11 mouse cellular contexts compared by ENCODE assay signal in the genomic region with DNA sequence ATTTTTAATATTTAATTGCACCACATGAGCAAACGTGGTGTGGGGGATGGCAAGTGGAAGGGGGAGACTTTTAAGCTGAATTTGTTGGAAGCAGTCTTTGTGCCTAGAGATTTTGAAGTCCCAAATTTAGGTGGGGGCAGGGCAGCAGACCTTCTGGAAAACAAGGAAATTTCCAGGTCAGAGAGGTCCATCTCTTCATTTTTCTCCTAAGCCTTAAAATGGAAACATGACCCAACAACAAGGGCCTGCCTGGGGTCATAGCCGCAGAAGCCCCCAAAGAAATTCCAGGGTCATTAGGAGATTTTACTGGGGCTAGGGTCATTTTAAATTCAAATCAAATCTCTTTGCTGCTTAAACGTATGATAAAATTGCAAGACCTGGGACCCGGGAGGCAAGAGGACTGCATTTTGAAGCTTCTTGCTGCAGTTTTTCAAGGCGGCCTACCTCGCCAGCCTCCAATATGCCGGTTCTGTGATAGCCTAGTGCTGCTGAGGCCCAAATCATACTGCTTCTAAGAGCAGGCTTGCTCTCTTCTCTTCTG.
DNase-seq lines count a peak whose midpoint lies in the region; ATAC-seq and TF ChIP-seq lines count a peak whose summit lies in the region.
"Had no signal": no experiment of that assay in that cellular context is flagged by ENCODE, and none has a peak within 500 bp of the region (broad histone marks: within the 10 kb centered on the region; RNA-seq: fewer than 3 reads in every experiment).

No protein-coding gene starts in this region.

- peak overlapping the region; percentile 90 for H3K4me2 ChIP-seq in forebrain, postnatal 0 days (ENCODE audit: low read depth)
- H3K4me2 ChIP-seq in midbrain, postnatal 0 days (ENCODE audit: low read depth, low read length, poor library complexity, severe bottlenecking): peak overlapping the region; percentile 95
- H3K4me2 ChIP-seq: lung, embryonic 15.5 days had no signal

- peak; percentile 47 to 82 for DNase-seq in left cerebral cortex, postnatal 25 days (ENCODE audit: low spot score in 2 of 2)
- no peak for DNase-seq in left cerebral cortex, postnatal 4 days
- peak; percentile 71 for DNase-seq in cerebellum, adult 9-11 months
- peak; percentile 68 for DNase-seq in forebrain, postnatal 0 days
- DNase-seq in midbrain, postnatal 0 days (ENCODE audit: low spot score): no peak
- DNase-seq in adrenal gland, postnatal 25 days: no peak
- no peak for DNase-seq in heart, postnatal 10 days
- no peak for DNase-seq in liver
- DNase-seq: heart, postnatal 36 days; kidney, postnatal 25 days had no signal

- peaks cover 17% of the 10 kb centered on the region for H3K36me3 ChIP-seq in forebrain, postnatal 0 days (ENCODE audit: insufficient read depth)
- peaks cover 8% of the 10 kb centered on the region; the same call in 1 of the 2 replicates for H3K36me3 ChIP-seq in midbrain, postnatal 0 days (ENCODE audit: insufficient read depth, low read length)
- H3K36me3 ChIP-seq: lung, embryonic 15.5 days had no signal

- H3K4me3 ChIP-seq in forebrain, postnatal 0 days (ENCODE audit: low read depth, low read length): peak overlapping the region; percentile 74
- peak overlapping the region; percentile 67; the same call in 1 of the 2 replicates for H3K4me3 ChIP-seq in midbrain, postnatal 0 days (ENCODE audit: low read depth, low read length)
- H3K4me3 ChIP-seq: lung, embryonic 15.5 days had no signal

- TF ChIP-seq CTCF in forebrain, postnatal 0 days (IDR thresholded peaks at IDR 0.05; ENCODE audit: low read depth): no peak
- no peak for TF ChIP-seq CTCF in midbrain, postnatal 0 days (IDR thresholded peaks at IDR 0.05)

- intact Hi-C loops in left cerebral cortex, postnatal 25 days (cut with DNase I): no loop called here
- intact Hi-C loops in left cerebral cortex, postnatal 4 days (cut with DNase I): no loop called here
- intact Hi-C loops in heart, postnatal 10 days (cut with DNase I): no loop called here

- no peaks in the 10 kb centered on the region for H3K9me3 ChIP-seq in forebrain, postnatal 0 days (ENCODE audit: low read length)
- no peaks in the 10 kb centered on the region for H3K9me3 ChIP-seq in midbrain, postnatal 0 days (ENCODE audit: low read length)
- H3K9me3 ChIP-seq: lung, embryonic 15.5 days had no signal

- peak overlapping the region; percentile 100 for H3K27ac ChIP-seq in forebrain, postnatal 0 days (ENCODE audit: low read depth, low read length)
- H3K27ac ChIP-seq in midbrain, postnatal 0 days (ENCODE audit: low read depth, low read length): peak overlapping the region; percentile 100
- H3K27ac ChIP-seq: lung, embryonic 15.5 days had no signal

- no peak for ATAC-seq in forebrain, postnatal 0 days
- ATAC-seq in midbrain, postnatal 0 days (ENCODE audit: low FRiP score): no peak

- H3K27me3 ChIP-seq in forebrain, postnatal 0 days (ENCODE audit: insufficient read depth, low read length): no peaks in the 10 kb centered on the region
- H3K27me3 ChIP-seq in midbrain, postnatal 0 days (ENCODE audit: insufficient read depth, low read length): no peaks in the 10 kb centered on the region

- 33% methylated on average over 7 of the region's 7 CpGs for WGBS in forebrain, postnatal 0 days
- 35% methylated on average over 7 of the region's 7 CpGs for WGBS in midbrain, postnatal 0 days

- peak overlapping the region; percentile 99 for H3K9ac ChIP-seq in forebrain, postnatal 0 days
- peak overlapping the region; percentile 45 for H3K9ac ChIP-seq in midbrain, postnatal 0 days (replicated peaks; ENCODE audit: low read length, poor library complexity, severe bottlenecking)
- H3K9ac ChIP-seq: lung, embryonic 15.5 days had no signal

- 0 out of 2 replicates have a peak, but pooled peaks cover 6% of the 10 kb centered on the region for H3K4me1 ChIP-seq in forebrain, postnatal 0 days (ENCODE audit: insufficient read depth)
- peaks cover 3% of the 10 kb centered on the region; the same call in 1 of the 2 replicates for H3K4me1 ChIP-seq in midbrain, postnatal 0 days (ENCODE audit: insufficient read depth, low read length)

Comparison
In these comparisons a context has a peak if more than half of its experiments do, and no peak if none do; other contexts are left out.
1. DNase-seq: peak in left cerebral cortex, postnatal 25 days (2 of 2), cerebellum, adult 9-11 months (single experiment) and forebrain, postnatal 0 days (single experiment); none in left cerebral cortex, postnatal 4 days (single experiment), midbrain, postnatal 0 days (single experiment), adrenal gland, postnatal 25 days (single experiment), heart, postnatal 10 days (0 of 2) and liver (single experiment).